9 mouse cellular contexts compared by ENCODE assay signal in genomic region chr11:116106963-116107776, GRCm38 (mm10). TPM values are rescaled to one million over a fixed set of nuclear protein-coding genes. Genes with fewer than 3 reads are reported as not detected.
A peak's percentile ranks its signal among the peaks of the same experiment; 100 is the strongest.
DNase-seq lines count a peak whose midpoint lies in the region; ATAC-seq lines count a peak whose summit lies in the region.
"Had no signal": no experiment of that assay in that cellular context is flagged by ENCODE, and none has a peak within 500 bp of the region (broad histone marks: within the 10 kb centered on the region; RNA-seq: fewer than 3 reads in every experiment).

No protein-coding gene starts in this region.

- no peak overlapping the region for H3K4me3 ChIP-seq in forebrain, embryonic 11.5 days (ENCODE audit: low read depth, low read length)
- no peak overlapping the region for H3K4me3 ChIP-seq in forebrain, embryonic 16.5 days (replicated peaks; ENCODE audit: low read length)
- H3K4me3 ChIP-seq in heart, embryonic 14.5 days (ENCODE audit: control insufficient read depth in 1 of 2, insufficient read depth in 1 of 2, low read depth in 1 of 2, low read length in 2 of 2): peak overlapping the region; percentile 71 to 88
- no peak overlapping the region for H3K4me3 ChIP-seq in liver, embryonic 13.5 days (replicated peaks)

- peaks cover 58% of the 10 kb centered on the region for H3K27me3 ChIP-seq in forebrain, embryonic 11.5 days (ENCODE audit: control insufficient read depth, insufficient read depth, low read length)
- H3K27me3 ChIP-seq in forebrain, embryonic 16.5 days (replicated peaks; ENCODE audit: control insufficient read depth, insufficient read depth, low read length): peaks cover 54% of the 10 kb centered on the region
- H3K27me3 ChIP-seq in heart, embryonic 14.5 days (ENCODE audit: control insufficient read depth, insufficient read depth, low read length): no peaks in the 10 kb centered on the region
- peaks cover 68% of the 10 kb centered on the region for H3K27me3 ChIP-seq in liver, embryonic 13.5 days
- H3K27me3 ChIP-seq: CH12.LX had no signal

- no peaks in the 10 kb centered on the region for H3K36me3 ChIP-seq in forebrain, embryonic 11.5 days (ENCODE audit: control insufficient read depth, insufficient read depth, low read length)
- no peaks in the 10 kb centered on the region for H3K36me3 ChIP-seq in forebrain, embryonic 16.5 days (ENCODE audit: control insufficient read depth, insufficient read depth)
- H3K36me3 ChIP-seq in heart, embryonic 14.5 days (ENCODE audit: control insufficient read depth, insufficient read depth, low read length): peaks cover 28% of the 10 kb centered on the region
- no peaks in the 10 kb centered on the region for H3K36me3 ChIP-seq in liver, embryonic 13.5 days

- no peak overlapping the region for H3K9ac ChIP-seq in forebrain, embryonic 11.5 days (ENCODE audit: low read length)
- H3K9ac ChIP-seq in forebrain, embryonic 16.5 days (replicated peaks; ENCODE audit: low read depth, low read length): no peak overlapping the region; the same call in 1 of the 2 replicates
- H3K9ac ChIP-seq in heart, embryonic 14.5 days (ENCODE audit: low read length): peak overlapping the region; percentile 95
- H3K9ac ChIP-seq in liver, embryonic 13.5 days: no peak overlapping the region

- DNase-seq in forebrain, embryonic 11.5 days (ENCODE audit: low spot score): peak; percentile 54
- peak; percentile 41 for DNase-seq in 416B (ENCODE audit: low read depth)
- no peak for DNase-seq in liver, embryonic 13.5 days
- DNase-seq in adrenal gland, postnatal 4 days (ENCODE audit: low spot score in 2 of 2): no peak
- DNase-seq in adrenal gland, adult 2 months: no peak
- DNase-seq in thymus, postnatal 10 days (ENCODE audit: low spot score in 2 of 2): no peak

- 14% methylated on average over 14 of the region's 14 CpGs for WGBS in forebrain, embryonic 11.5 days
- WGBS in forebrain, embryonic 16.5 days: 21% methylated on average over 14 of the region's 14 CpGs
- WGBS in heart, embryonic 14.5 days: 34% methylated on average over 14 of the region's 14 CpGs
- WGBS in liver, embryonic 13.5 days (ENCODE audit: insufficient replicate concordance): 41% methylated on average over 14 of the region's 14 CpGs

- peaks cover 32% of the 10 kb centered on the region for H3K4me1 ChIP-seq in forebrain, embryonic 11.5 days (replicated peaks; ENCODE audit: control insufficient read depth, insufficient read depth, low read length)
- peaks cover 50% of the 10 kb centered on the region for H3K4me1 ChIP-seq in forebrain, embryonic 16.5 days (replicated peaks; ENCODE audit: control insufficient read depth, insufficient read depth, low read length)
- peaks cover 46 to 66% of the 10 kb centered on the region in 2 experiments for H3K4me1 ChIP-seq in heart, embryonic 14.5 days (ENCODE audit: control insufficient read depth in 2 of 2, insufficient read depth in 2 of 2, low read length in 2 of 2)
- H3K4me1 ChIP-seq in liver, embryonic 13.5 days (replicated peaks): peaks cover 82% of the 10 kb centered on the region

- H3K9me3 ChIP-seq in forebrain, embryonic 11.5 days (ENCODE audit: control insufficient read depth, low read length): no peaks in the 10 kb centered on the region
- no peaks in the 10 kb centered on the region for H3K9me3 ChIP-seq in forebrain, embryonic 16.5 days (ENCODE audit: control insufficient read depth, low read length)
- no peaks in the 10 kb centered on the region for H3K9me3 ChIP-seq in heart, embryonic 14.5 days (ENCODE audit: control insufficient read depth, low read length)
- H3K9me3 ChIP-seq in liver, embryonic 13.5 days (replicated peaks): no peaks in the 10 kb centered on the region

- ATAC-seq in forebrain, embryonic 11.5 days (replicated peaks; ENCODE audit: low FRiP score): no peak
- ATAC-seq in forebrain, embryonic 16.5 days: no peak
- ATAC-seq in heart, embryonic 14.5 days (ENCODE audit: insufficient number of reproducible peaks, insufficient read depth, low FRiP score, low read depth): no peak
- no peak for ATAC-seq in liver, embryonic 13.5 days (ENCODE audit: low read depth)

- no peak overlapping the region for H3K27ac ChIP-seq in forebrain, embryonic 11.5 days (ENCODE audit: low read depth, low read length)
- H3K27ac ChIP-seq in forebrain, embryonic 16.5 days (ENCODE audit: low read length): no peak overlapping the region
- H3K27ac ChIP-seq in heart, embryonic 14.5 days (replicated peaks in 1 of 2; ENCODE audit: control insufficient read depth in 1 of 2, insufficient read depth in 1 of 2, low read depth in 2 of 2, low read length in 2 of 2): peak overlapping the region; percentile 24 to 83; a peak in 3 of 4 replicates
- no peak overlapping the region for H3K27ac ChIP-seq in liver, embryonic 13.5 days

- no peak overlapping the region for H3K4me2 ChIP-seq in forebrain, embryonic 11.5 days (ENCODE audit: low read depth, low read length, severe bottlenecking)
- no peak overlapping the region for H3K4me2 ChIP-seq in forebrain, embryonic 16.5 days (ENCODE audit: low read length)
- peak overlapping the region; percentile 79 for H3K4me2 ChIP-seq in heart, embryonic 14.5 days (ENCODE audit: low read length)
- peak overlapping the region; percentile 8; the same call in 1 of the 2 replicates for H3K4me2 ChIP-seq in liver, embryonic 13.5 days

RNA-seq across cellular contexts. Expression of gene Trim47, which starts 19.8 kb away (rescaled TPM):
- 3.4 and 3.8 TPM in 2 replicates for polyA plus RNA-seq in forebrain, embryonic 11.5 days (2014; fragmentation: Nextera tagmentation; extraction: Ambion mirVana)
- polyA plus RNA-seq in forebrain, embryonic 16.5 days (2015; fragmentation: Nextera tagmentation; extraction: Ambion mirVana): 6.6 and 8.7 TPM in 2 replicates
- 63.3 and 66.1 TPM in 2 replicates for polyA plus RNA-seq in heart, embryonic 14.5 days (2014; fragmentation: Nextera tagmentation; extraction: Ambion mirVana)
- polyA plus RNA-seq in liver, embryonic 13.5 days (2015; fragmentation: Nextera tagmentation; extraction: Ambion mirVana): 3.7 and 4.0 TPM in 2 replicates
- total RNA-seq in adrenal gland, postnatal 4 days (2021): 10 to 100 TPM; 21.3 to 23.9 TPM
- total RNA-seq in adrenal gland, adult 2 months (2021): 10 to 100 TPM; 10.3 to 17.9 TPM
- polyA plus RNA-seq in adrenal gland, adult 2 months (2012; rRNA removed): 49.1 and 68.9 TPM in 2 replicates

RNA-seq across cellular contexts. Expression of gene Wbp2, which starts 20.4 kb away (rescaled TPM):
- 100.0 and 111 TPM in 2 replicates for polyA plus RNA-seq in forebrain, embryonic 11.5 days (2014; fragmentation: Nextera tagmentation; extraction: Ambion mirVana)
- 162 and 163 TPM in 2 replicates for polyA plus RNA-seq in forebrain, embryonic 16.5 days (2015; fragmentation: Nextera tagmentation; extraction: Ambion mirVana)
- 139 and 141 TPM in 2 replicates for polyA plus RNA-seq in heart, embryonic 14.5 days (2014; fragmentation: Nextera tagmentation; extraction: Ambion mirVana)
- polyA plus RNA-seq in liver, embryonic 13.5 days (2015; fragmentation: Nextera tagmentation; extraction: Ambion mirVana): 58.9 and 81.2 TPM in 2 replicates
- total RNA-seq in adrenal gland, postnatal 4 days (2021): 100 to 1,000 TPM; 126 to 136 TPM
- total RNA-seq in adrenal gland, adult 2 months (2021): 100 to 1,000 TPM; 165 to 185 TPM
- 517 and 528 TPM in 2 replicates for polyA plus RNA-seq in adrenal gland, adult 2 months (2012; rRNA removed)

RNA-seq across cellular contexts. Expression of gene Trim65, which starts 23.8 kb away (rescaled TPM):
- 1.8 and 1.9 TPM in 2 replicates for polyA plus RNA-seq in forebrain, embryonic 11.5 days (2014; fragmentation: Nextera tagmentation; extraction: Ambion mirVana)
- 2.0 TPM in 2 replicates for polyA plus RNA-seq in forebrain, embryonic 16.5 days (2015; fragmentation: Nextera tagmentation; extraction: Ambion mirVana)
- polyA plus RNA-seq in heart, embryonic 14.5 days (2014; fragmentation: Nextera tagmentation; extraction: Ambion mirVana): 3.8 and 4.8 TPM in 2 replicates
- polyA plus RNA-seq in liver, embryonic 13.5 days (2015; fragmentation: Nextera tagmentation; extraction: Ambion mirVana): 1.1 and 1.4 TPM in 2 replicates
- total RNA-seq in adrenal gland, postnatal 4 days (2021): 1 to 10 TPM; 8.2 to 8.5 TPM
- total RNA-seq in adrenal gland, adult 2 months (2021): 10 to 100 TPM in 1 of 2 experiments, 1 to 10 TPM in 1; 9.5 to 11.8 TPM
- 15.9 and 16.0 TPM in 2 replicates for polyA plus RNA-seq in adrenal gland, adult 2 months (2012; rRNA removed)

RNA-seq across cellular contexts. Expression of gene Unc13d, which starts 29.4 kb away (rescaled TPM):
- 1.6 and 2.2 TPM in 2 replicates for polyA plus RNA-seq in forebrain, embryonic 11.5 days (2014; fragmentation: Nextera tagmentation; extraction: Ambion mirVana)
- 0.60 and 0.62 TPM in 2 replicates for polyA plus RNA-seq in forebrain, embryonic 16.5 days (2015; fragmentation: Nextera tagmentation; extraction: Ambion mirVana)
- 0.66 and 0.69 TPM in 2 replicates for polyA plus RNA-seq in heart, embryonic 14.5 days (2014; fragmentation: Nextera tagmentation; extraction: Ambion mirVana)
- polyA plus RNA-seq in liver, embryonic 13.5 days (2015; fragmentation: Nextera tagmentation; extraction: Ambion mirVana): 31.6 and 32.7 TPM in 2 replicates
- 1 to 10 TPM; 1.1 to 2.4 TPM for total RNA-seq in adrenal gland, postnatal 4 days (2021)
- 1 to 10 TPM in 1 of 2 experiments, under 1 TPM in 1; 0.83 to 1.0 TPM for total RNA-seq in adrenal gland, adult 2 months (2021)
- polyA plus RNA-seq in adrenal gland, adult 2 months (2012; rRNA removed): 2.3 and 3.4 TPM in 2 replicates

RNA-seq across cellular contexts. Expression of gene Mrpl38, which starts 31.5 kb away (rescaled TPM):
- polyA plus RNA-seq in forebrain, embryonic 11.5 days (2014; fragmentation: Nextera tagmentation; extraction: Ambion mirVana): 98.0 and 109 TPM in 2 replicates
- 65.3 and 75.2 TPM in 2 replicates for polyA plus RNA-seq in forebrain, embryonic 16.5 days (2015; fragmentation: Nextera tagmentation; extraction: Ambion mirVana)
- 92.3 and 96.6 TPM in 2 replicates for polyA plus RNA-seq in heart, embryonic 14.5 days (2014; fragmentation: Nextera tagmentation; extraction: Ambion mirVana)
- polyA plus RNA-seq in liver, embryonic 13.5 days (2015; fragmentation: Nextera tagmentation; extraction: Ambion mirVana): 66.6 and 70.9 TPM in 2 replicates
- 10 to 100 TPM; 75.4 to 81.6 TPM for total RNA-seq in adrenal gland, postnatal 4 days (2021)
- total RNA-seq in adrenal gland, adult 2 months (2021): 100 to 1,000 TPM; 102 to 108 TPM
- 134 and 167 TPM in 2 replicates for polyA plus RNA-seq in adrenal gland, adult 2 months (2012; rRNA removed)

Comparison
In these comparisons a context has a peak if more than half of its experiments do, and no peak if none do; other contexts are left out.
1. DNase-seq: peak in forebrain, embryonic 11.5 days (single experiment) and 416B (single experiment); none in liver, embryonic 13.5 days (single experiment), adrenal gland, postnatal 4 days (0 of 2), adrenal gland, adult 2 months (single experiment) and thymus, postnatal 10 days (0 of 2).
2. H3K27ac ChIP-seq: peak in heart, embryonic 14.5 days (2 of 2); none in forebrain, embryonic 11.5 days (single experiment), forebrain, embryonic 16.5 days (single experiment) and liver, embryonic 13.5 days (single experiment).
3. H3K4me2 ChIP-seq: peak in heart, embryonic 14.5 days (single experiment) and liver, embryonic 13.5 days (single experiment); none in forebrain, embryonic 11.5 days (single experiment) and forebrain, embryonic 16.5 days (single experiment).
4. H3K4me3 ChIP-seq: peak in heart, embryonic 14.5 days (2 of 2); none in forebrain, embryonic 11.5 days (single experiment), forebrain, embryonic 16.5 days (single experiment) and liver, embryonic 13.5 days (single experiment).